Mouse (Mus musculus) kidney, postnatal 36 days (tissue): Measurements from ENCODE around the gene Tbx2.
A peak's percentile ranks its signal among the peaks of the same experiment; 100 is the strongest.

Source experiments
- DNase-seq, 2 experiments: peaks; one replicate each; pipeline ENCODE4 v3.0.0; 2021 to 2022; ENCODE audit warnings: mixed read lengths in 2 of 2

The Tbx2 gene

GRCm38 (mm10) chr11:85832231-85832924, at the start of gene Tbx2:
Gene Tbx2 (plus strand): TSS chr11:85832551.
- peak; percentile 94 to 97 for DNase-seq

GRCm38 (mm10) chr11:85786113-85786718, 46.1 kb upstream of the Tbx2 start:
- no peak for DNase-seq

DNA sequence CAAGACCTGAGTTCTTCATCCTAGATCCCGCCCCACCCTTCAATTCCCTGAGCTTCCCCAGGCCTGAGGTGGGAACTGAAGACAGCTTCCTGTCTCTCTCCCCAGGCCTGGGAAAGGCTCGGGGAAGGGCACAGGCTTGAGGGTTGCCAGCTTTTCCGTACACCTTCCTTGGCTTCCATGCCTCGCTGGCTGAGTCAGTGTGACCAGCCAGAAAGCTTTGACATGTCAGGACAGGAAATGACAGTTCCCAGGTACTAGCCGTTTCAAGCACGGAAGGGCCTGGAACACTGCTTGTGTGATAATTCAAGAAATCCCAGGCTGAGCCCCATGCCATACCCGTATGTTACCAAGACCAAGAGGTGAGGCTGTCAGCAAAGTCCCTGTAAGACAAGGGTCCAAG, 42.6 kb upstream of the Tbx2 start:
- no peak for DNase-seq

GRCm38 (mm10) chr11:85790267-85790666, 42.1 kb upstream of the Tbx2 start:
- no peak for DNase-seq

- DNase-seq, result peak; percentile 19 to 29
Measured at GRCm38 (mm10) chr11:85791212-85791611, 41.1 kb upstream of the Tbx2 start.

- peak in 1 of 2 experiments; percentile 30 for DNase-seq
Measured at GRCm38 (mm10) chr11:85792534-85793215, 39.7 kb upstream of the Tbx2 start.

DNA sequence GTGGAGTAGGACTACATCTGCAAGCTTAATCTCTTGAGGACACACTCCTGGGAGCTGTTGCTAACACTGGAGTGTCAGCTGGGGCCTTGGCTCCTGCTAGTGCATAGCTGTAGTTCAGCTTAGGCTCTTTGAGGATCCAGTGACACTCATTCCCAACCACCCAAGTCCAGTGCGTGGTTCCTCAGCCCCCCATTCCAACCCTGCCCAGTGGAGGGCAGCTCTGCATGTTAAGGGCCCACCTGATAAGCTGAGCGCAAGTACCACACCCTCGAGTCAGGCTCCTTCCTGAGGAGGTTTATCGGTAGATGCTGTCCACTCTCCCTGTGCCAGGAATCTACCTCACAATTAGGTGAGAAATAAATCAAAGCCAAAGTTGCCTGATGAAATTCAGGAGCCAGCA, 32.9 kb upstream of the Tbx2 start:
- DNase-seq, result no peak

GRCm38 (mm10) chr11:85799856-85800255, 32.5 kb upstream of the Tbx2 start:
- DNase-seq, result no peak

GRCm38 (mm10) chr11:85800380-85800779, 32.0 kb upstream of the Tbx2 start:
- peak; percentile 48 to 60 for DNase-seq

DNA sequence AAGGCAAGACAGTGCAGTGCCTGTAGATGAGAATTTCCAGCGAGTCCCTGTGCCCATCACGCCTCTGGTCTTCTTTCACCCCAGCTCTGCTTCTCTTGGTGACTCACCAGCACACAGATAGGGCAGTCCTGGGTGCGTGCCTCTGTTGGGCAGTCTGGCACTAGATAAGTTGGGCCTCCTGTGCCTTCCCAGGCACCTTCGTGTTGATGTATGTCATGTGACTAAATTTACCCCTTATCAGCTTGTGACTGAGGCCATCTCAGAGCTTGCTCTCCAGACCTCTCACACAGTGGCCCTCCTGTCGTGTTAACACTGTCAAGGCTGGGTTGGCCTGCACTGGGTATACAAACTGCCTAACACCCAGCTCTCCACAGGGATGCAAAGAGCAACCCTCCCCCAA, 28.3 kb upstream of the Tbx2 start:
- no peak for DNase-seq

DNA sequence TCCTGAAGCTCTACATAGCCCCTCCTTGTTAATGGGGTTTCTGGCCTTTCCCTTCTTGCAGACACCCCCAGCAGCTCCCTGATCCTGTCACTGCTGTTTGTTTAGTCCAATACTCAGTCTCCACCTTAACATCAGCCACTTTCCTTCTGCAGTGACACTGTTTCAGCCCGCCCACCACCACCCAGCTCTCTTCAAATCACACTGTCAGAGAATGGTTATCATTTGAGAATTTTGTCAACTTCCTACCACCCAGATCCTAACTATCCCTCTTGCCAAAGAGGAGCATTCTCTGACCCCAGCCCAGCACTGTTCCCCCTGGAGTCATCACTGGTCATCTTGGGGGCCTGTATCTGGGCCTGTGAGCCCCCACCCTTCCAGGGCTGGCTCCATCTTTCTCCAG, 26.6 kb upstream of the Tbx2 start:
- DNase-seq, result no peak

DNA sequence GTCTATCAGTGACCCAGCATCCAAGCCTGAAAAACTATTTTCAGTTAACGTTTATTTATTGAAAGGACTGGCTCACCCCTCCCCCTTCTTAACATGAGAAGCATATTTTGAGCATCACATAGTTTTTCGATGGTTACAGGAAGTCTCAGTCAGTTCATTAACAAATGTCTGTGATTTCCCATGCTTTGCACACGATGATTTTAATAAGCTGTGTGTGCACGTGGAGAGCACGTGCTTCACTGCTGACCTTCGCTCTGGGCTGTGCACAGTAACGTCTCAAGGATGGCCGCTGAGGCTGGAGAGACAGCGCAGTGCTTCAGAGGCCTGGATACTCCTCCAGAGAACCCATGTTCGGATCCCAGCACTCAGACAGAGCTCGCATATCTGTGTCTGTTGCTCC, 25.0 kb upstream of the Tbx2 start:
- peak in 1 of 2 experiments; percentile 52 for DNase-seq

DNA sequence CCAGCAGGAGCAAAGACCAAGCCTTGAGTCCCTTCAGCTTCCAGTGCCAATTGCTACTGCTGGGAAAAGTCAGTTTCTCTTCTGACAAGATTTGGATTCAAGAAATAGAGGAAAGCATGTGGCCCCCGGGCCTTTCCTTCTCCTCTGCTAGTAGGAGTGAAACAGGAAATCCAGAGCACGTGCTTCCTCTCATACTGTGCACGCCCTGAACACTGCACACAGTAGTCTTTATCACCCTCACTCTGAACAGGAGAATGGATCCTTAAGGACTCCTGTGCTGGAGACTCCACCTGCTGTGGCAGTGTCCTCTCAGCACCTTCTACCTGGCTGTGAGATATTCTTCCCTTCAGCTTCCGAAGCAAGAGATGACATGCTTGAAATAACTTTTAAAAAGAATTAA, 21.1 kb upstream of the Tbx2 start:
- DNase-seq, result peak in 1 of 2 experiments; percentile 2

GRCm38 (mm10) chr11:85811676-85812075, 20.7 kb upstream of the Tbx2 start:
- DNase-seq, result no peak

- DNase-seq, result peak; percentile 87 to 91
Measured at GRCm38 (mm10) chr11:85812201-85812966, 20.0 kb upstream of the Tbx2 start.

- peak in 1 of 2 experiments; percentile 11 for DNase-seq
Measured at GRCm38 (mm10) chr11:85814678-85815077, 17.7 kb upstream of the Tbx2 start.

- DNase-seq, result no peak
Measured at GRCm38 (mm10) chr11:85816471-85816870, 15.9 kb upstream of the Tbx2 start.

GRCm38 (mm10) chr11:85818401-85818800, 13.9 kb upstream of the Tbx2 start:
- peak; percentile 60 to 77 for DNase-seq

GRCm38 (mm10) chr11:85820959-85821358, 11.4 kb upstream of the Tbx2 start:
- DNase-seq, result no peak

DNA sequence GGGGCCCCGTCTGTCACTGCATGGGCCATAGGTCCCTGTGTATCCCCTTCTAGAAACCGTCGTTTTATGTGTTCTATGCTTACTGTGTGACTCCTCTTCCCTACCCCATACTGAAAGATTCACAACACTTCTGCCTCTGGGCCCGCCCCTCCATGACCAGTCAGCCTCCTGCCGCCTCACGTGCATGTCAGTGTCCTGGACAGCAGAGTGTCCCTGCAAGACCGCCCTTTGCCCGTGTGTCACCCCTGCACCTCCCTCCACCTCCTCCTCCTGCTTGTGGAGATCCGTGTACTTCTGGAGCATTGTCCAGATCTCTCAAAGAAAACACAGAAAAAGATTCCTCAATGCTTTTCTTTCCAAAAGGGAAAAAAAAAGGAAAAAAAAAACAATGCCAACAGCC, 10.7 kb upstream of the Tbx2 start:
- peak in 1 of 2 experiments; percentile 69 for DNase-seq

DNA sequence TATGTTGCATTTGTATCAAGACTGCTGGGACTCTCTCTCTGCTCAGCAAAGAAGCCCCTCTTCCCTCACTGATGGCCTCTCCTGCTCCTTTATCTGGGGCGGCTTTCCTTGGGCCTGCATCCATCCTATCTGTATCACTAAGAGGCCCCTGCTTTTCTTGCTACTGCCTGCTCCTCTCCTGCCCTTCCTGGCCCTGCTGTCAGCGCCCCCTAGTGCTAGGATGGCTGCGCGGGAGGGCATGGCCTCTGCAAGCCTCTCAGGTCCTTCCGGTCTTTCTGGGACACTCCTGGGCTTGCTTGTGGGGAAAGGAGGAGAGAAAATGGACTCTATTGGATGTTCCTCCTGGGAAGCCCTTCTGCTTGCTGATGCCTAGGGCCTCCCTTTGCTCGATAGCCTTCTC, 9.2 kb upstream of the Tbx2 start:
- DNase-seq, result peak; percentile 84 to 93

GRCm38 (mm10) chr11:85823794-85824193, 8.6 kb upstream of the Tbx2 start:
- no peak for DNase-seq

GRCm38 (mm10) chr11:85825031-85825430, 7.3 kb upstream of the Tbx2 start:
- peak in 1 of 2 experiments; percentile 8 for DNase-seq
